Mouse (Mus musculus) stomach, embryonic 15.5 days (tissue): ENCODE measurements around the gene Cavin1. TPM values are rescaled to one million over a fixed set of nuclear protein-coding genes. Genes with fewer than 3 reads are reported as not detected.

ENCODE experiments used
- polyA plus RNA-seq: library from polyadenylated mRNA; unstranded; fragments of >200 nt; fragmentation: Nextera tagmentation; extraction: Ambion mirVana; gene quantifications from 2 replicates; pipeline ENCODE4 v1.2.1, GENCODE M21; 2015

The Cavin1 gene
- polyA plus RNA-seq, 1 experiment from 2014 or later, result 329 TPM

Other genes starting within 250 kb of the Cavin1 start
- 24.5 and 25.5 TPM in 2 replicates for gene Rab5c, start 232.7 kb downstream of the Cavin1 start, polyA plus RNA-seq
- 0.24 and 0.27 TPM in 2 replicates for gene Kcnh4, start 210.9 kb downstream of the Cavin1 start, polyA plus RNA-seq
- not detected in 2 replicates for gene Hcrt, start 208.0 kb downstream of the Cavin1 start, polyA plus RNA-seq
- gene Ghdc, start 199.9 kb downstream of the Cavin1 start, polyA plus RNA-seq, result 5.5 and 7.3 TPM in 2 replicates
- gene Stat5b, start 120.2 kb downstream of the Cavin1 start, polyA plus RNA-seq, result 26.6 and 27.5 TPM in 2 replicates
- 8.5 and 9.5 TPM in 2 replicates for gene Stat5a, start 111.5 kb downstream of the Cavin1 start, polyA plus RNA-seq
- gene Stat3, start 31.3 kb downstream of the Cavin1 start, polyA plus RNA-seq, result 44.5 and 46.5 TPM in 2 replicates
- gene Atp6v0a1, start 38.6 kb upstream of the Cavin1 start, polyA plus RNA-seq, result 36.6 and 39.7 TPM in 2 replicates
- 17.0 and 17.9 TPM in 2 replicates for gene Naglu, start 99.1 kb upstream of the Cavin1 start, polyA plus RNA-seq
- 0.13 and 0.26 TPM in 2 replicates for gene Hsd17b1, start 107.5 kb upstream of the Cavin1 start, polyA plus RNA-seq
- gene Coasy, start 111.7 kb upstream of the Cavin1 start, polyA plus RNA-seq, result 38.5 and 41.5 TPM in 2 replicates
- gene Mlx, start 116.4 kb upstream of the Cavin1 start, polyA plus RNA-seq, result 50.7 and 54.5 TPM in 2 replicates
- gene Psmc3ip, start 124.5 kb upstream of the Cavin1 start, polyA plus RNA-seq, result 26.9 and 27.6 TPM in 2 replicates
- gene Retreg3, start 149.0 kb upstream of the Cavin1 start, polyA plus RNA-seq, result 21.0 and 21.3 TPM in 2 replicates
- gene Tubg1, start 149.1 kb upstream of the Cavin1 start, polyA plus RNA-seq, result 58.5 and 64.0 TPM in 2 replicates
- 3.4 and 3.8 TPM in 2 replicates for gene Tubg2, start 185.0 kb upstream of the Cavin1 start, polyA plus RNA-seq
- gene Cntnap1, start 199.6 kb upstream of the Cavin1 start, polyA plus RNA-seq, result 2.0 and 2.6 TPM in 2 replicates
- gene Plekhh3, start 200.5 kb upstream of the Cavin1 start, polyA plus RNA-seq, result 19.7 and 23.5 TPM in 2 replicates
- 0.19 and 0.34 TPM in 2 replicates for gene Ccr10, start 204.6 kb upstream of the Cavin1 start, polyA plus RNA-seq